Mouse (Mus musculus) layer of hippocampus, postnatal 36 days (tissue): ENCODE results near the gene Sfmbt2. TPM values are rescaled to one million over a fixed set of nuclear protein-coding genes. Genes with fewer than 3 reads are reported as not detected.

Source experiments
- DNase-seq, 2 experiments: peaks; one replicate each; pipeline ENCODE4 v3.0.0; 2022
- total RNA-seq, 2 experiments: library from RNA; stranded (reverse); gene quantifications; 2 replicates each; pipeline ENCODE4 v1.2.3; 2021

Gene Sfmbt2
- total RNA-seq, 2 experiments from 2014 or later = 3.7 to 6.1 TPM

GRCm38 (mm10) chr2:10372776-10373507, 2.6 kb downstream of the Sfmbt2 start:
- DNase-seq = peak; percentile 27 to 30

DNA sequence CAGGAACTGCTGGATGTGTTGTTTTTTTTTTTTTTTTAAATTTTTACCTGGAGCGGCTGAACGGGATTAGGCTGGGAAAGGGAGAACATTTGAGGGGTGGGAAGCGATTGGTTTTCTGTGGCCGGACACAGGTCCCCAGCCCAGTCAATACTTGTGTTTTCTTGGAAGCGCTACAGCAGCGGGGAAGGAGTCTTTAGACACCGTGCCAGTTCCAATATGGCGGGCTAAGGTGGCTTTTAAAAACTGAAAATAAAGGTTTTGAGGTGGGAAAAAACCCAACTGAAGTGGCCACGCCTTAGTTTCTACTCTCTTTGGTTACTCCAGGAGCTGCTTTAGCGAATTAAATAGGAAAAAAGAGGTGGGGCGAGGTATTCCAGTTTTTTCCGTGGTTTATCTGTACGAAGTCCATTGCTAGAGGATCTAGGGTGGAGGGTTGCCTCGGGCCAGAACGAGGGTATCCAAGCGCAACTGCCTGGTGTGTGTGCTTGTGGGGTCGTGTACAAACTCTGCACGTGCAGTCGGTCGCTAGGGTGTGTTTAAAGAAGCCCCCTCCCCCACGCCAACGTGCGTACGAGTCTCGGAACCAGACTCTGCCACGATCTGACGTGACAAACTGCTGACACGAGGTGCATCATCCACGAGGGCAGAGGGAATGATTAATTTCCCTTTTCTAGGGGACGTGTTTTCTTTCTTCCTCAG, 3.3 kb downstream of the Sfmbt2 start:
- no peak for DNase-seq

DNA sequence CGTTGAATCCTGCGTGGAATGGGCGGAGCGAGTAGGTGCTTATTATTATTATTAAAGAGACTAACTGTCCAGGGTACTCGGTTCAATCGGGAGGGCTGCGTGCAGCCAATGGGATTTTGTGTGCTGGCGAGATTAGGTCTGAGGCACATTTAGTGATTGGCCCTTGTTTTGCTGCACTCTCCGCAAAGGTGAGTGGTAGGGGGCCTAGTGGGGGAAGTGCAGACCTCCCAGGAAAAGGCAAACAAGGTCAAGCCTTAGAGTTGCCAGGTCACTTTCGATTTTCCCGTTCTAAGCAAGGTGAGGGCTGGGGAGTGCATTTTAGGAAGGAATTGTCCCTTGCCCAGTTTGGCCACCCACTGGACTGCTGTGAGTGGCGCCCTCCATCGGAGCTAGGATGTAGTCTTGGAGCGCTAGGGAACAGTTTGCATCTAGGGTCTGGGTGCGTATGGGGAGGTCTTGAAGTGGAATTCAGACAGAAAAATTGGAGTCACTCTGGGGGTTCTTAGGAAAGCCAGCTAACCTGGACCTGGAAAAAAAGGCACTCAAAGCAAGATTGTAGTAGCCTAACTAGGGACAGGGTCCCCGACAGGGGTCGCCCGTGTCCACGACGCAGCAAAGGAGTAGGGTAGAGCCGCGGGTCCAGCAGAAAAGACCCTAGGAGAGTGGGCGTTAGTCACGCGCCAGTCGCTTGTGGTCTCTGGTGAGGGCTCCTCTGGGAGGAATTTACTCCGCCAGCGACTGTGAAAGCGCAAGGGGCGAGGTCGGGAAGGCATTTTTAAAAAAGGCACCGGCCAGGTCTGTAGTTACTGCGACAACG, 4.1 kb downstream of the Sfmbt2 start:
- DNase-seq = peak; percentile 21 to 26

DNA sequence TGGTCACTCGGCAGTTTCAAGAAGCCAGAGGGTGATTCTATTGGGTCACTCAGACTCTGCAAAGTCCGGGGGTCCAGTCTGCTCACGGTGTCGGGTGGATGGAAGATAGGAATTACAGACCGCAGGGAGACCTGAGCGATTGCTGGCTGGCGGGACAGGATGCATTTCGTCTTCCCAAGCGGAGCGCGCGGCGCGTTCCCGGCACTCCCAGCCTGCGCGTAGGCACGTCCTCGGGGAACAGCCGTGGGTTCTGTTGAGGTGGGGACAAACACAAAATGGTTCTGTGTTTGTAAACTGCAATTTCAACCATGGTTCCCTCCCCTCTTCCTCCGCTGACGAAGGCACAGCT, 4.7 kb downstream of the Sfmbt2 start:
- DNase-seq = peak; percentile 33 to 46

- DNase-seq = no peak
These were observed 19.7 kb downstream of the Sfmbt2 start for GRCm38 (mm10) chr2:10389988-10390387.

DNA sequence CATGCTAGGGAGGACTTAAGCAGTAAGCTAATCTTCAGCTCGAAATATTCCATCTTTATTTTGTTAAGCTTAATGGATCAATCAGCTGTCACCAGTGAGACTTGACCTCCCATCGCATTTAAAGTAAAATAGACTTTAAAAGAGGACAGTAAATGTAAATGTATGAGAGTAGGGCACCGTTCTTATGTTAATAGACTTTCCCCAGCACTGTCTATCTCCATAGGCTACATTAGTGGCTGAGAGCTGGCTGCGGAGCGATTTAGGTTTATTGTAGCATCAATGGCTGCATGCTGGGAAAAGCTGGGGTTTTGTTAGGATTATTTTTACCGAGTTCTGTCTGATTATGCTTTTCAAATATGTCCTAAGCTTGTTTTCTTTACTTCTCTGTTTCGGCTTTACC, 20.5 kb downstream of the Sfmbt2 start:
- DNase-seq = no peak

GRCm38 (mm10) chr2:10395143-10395542, 24.8 kb downstream of the Sfmbt2 start:
- DNase-seq = peak in 1 of 2 experiments; percentile 5

DNA sequence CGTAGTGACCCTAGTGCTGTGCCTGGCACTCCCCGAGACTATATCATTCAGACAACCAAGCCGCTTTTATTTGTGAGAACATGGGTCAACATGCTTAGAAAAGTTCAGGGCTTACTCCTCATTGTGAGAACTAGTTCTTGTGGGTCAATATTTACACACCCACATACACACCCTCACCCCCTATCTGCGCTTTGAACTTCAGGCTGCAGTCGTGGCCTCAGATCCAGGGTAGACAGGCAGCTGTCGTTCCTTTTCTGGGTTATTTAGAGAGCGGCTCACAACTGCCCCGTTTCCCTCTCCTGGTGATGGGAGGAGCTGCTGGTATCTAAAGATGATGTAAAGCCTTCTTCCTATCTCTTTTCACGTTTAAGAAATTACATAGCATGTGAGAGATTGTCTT, 27.5 kb downstream of the Sfmbt2 start:
- DNase-seq = no peak

DNA sequence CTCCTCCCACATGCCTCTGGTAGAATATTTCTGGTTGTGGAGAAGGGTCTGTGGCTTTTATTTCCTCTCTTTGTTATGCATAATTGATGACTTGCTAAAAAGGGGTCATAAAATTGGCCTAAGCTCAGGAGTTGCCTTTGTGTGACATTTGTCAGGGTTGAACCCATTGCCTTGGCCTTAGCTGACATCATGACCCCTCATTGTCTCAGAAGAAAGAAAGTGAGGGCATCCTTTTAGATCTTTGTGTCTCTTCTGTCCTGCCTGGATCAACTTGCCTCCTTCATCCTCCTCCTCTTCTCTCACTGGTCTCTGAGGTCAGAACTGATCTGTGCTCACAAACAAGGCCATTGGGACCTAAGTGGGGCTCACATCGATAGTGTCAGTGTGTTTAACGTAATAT, 35.8 kb downstream of the Sfmbt2 start:
- DNase-seq = no peak

- no peak for DNase-seq
These were observed 39.1 kb downstream of the Sfmbt2 start for GRCm38 (mm10) chr2:10409422-10409821.

DNA sequence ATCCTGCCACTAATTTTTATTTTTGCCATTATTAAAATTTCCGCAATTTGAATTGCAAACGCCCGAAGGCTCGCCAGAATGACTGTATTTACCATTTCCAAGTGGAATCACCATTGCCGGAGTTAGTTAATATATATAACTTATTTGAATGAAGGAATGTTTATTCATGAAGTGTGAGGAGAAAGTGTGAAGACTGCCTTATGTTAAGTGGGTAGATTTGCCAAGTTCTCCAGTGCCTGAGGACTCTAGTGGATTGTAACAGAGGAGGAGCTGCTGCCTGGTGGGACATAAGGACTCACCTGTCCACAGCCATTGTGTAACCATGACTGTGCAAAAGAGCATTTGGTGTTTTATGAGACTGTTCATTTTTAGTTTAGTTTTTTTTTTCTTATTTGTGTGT, 39.8 kb downstream of the Sfmbt2 start:
- DNase-seq = no peak

GRCm38 (mm10) chr2:10420944-10421420, 50.7 kb downstream of the Sfmbt2 start:
- no peak for DNase-seq

DNA sequence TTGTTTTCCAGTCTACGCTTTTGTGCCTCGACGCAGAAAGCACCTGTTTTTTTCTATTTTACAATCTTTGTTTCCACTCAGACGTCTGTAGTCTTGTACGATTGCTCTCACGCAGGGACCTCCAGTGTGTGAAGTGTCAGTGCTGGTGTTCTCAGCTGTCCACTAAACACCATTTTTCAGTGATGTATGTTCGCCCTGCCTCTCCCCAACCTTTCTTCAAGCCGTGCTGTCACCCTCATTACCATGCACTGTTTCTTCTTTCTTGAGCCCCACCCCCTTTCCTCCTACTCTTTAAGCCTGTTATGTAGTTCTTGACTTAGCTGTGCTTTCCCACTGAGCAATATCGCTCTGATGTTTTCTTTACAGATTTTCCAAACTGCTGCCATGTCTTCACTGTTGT, 67.0 kb downstream of the Sfmbt2 start:
- DNase-seq = no peak

GRCm38 (mm10) chr2:10441811-10442210, 71.5 kb downstream of the Sfmbt2 start:
- no peak for DNase-seq

DNA sequence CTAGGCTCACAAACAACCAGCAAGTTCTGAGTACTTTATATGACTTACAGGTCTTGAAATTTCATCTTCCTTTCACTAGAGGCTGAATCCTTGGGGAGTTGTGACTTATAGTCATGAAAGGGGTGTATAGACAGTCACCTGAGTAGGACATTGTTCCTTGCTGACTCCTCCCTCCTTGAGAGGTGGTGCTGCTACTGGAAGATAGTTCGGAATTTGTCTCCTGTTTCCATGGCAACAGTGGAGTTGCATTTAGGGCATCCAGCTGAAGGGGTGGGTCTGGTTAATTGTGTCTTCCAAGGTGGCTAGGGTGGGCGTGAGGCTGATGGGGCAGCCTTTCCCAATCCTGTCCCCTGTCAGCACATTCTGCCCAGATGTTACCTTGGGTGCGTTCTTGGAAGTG, 83.3 kb downstream of the Sfmbt2 start:
- DNase-seq = no peak

DNA sequence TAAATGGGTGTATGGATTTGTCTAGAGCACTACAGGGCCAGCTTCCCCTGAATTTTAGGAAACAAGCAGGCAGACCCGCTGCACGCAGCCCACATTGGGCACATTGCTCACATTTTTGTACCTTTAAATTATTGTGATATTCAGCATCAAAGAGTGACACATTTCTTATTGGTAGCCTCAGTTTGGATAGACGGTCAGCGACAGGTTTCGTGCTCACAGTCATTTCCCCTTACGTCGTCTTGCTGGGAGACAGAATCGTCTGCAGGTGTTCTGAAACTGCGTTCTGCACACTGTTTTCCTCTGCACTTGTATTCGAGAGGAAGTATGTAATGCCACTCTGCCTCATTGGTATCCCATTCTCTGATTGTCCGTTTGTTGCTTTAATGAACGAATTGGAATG, 88.0 kb downstream of the Sfmbt2 start:
- no peak for DNase-seq

GRCm38 (mm10) chr2:10516516-10516915, 146.2 kb downstream of the Sfmbt2 start:
- DNase-seq = no peak

DNA sequence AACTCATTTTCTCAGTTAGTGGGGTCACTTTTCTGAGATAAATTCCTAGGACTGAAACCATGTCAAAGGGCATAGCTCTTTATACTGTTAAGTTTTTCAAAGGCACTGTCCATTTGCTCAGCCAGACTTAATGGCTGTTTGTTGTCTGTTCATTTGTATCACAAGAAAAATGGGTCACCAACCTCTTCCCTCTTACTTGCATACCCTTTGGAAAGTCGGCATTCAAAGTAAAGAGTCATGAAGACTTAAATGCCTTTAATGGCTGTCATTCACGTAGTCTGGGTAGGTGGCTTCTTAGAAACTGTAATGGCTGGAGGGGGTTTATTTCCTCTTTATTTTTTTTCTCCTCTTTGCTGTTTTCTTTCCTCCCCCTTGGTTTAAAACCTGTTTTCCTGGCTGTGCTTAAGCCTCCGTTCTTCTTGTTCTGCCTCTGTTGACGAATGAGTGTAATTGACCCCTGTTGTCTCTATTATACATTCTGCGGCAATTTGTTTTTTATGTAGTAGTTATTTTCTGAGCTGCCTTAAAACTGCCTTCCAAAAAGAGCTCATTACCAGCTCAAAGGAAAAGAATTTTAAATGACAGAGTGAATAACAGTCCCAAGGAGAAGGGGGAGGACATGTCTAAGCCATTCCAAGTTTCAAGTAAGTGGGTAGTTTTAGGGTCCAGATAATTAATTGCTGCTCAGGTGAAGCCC, 151.6 kb downstream of the Sfmbt2 start:
- DNase-seq = no peak

GRCm38 (mm10) chr2:10525622-10526021, 155.3 kb downstream of the Sfmbt2 start:
- no peak for DNase-seq

DNA sequence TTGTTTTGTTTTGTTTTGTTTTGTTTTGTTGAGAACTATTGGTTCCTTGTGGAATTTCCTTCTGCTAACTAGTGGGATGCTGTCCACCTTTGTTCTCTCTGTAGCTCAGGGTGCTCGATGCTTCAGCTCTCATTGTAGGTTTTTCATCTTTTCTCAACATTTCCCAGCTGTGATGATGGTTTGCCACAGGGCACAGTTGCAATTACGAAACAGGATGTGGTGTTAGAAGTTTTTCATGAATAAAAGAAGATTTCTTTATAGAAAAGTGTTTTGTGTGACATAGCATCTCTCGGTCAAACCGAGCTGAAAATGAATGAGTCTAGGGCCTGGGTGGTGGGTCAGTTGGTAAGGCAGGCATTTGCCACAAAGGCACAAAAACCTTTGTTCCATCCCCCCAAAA, 171.5 kb downstream of the Sfmbt2 start:
- DNase-seq = no peak

- no peak for DNase-seq
These were observed 172.1 kb downstream of the Sfmbt2 start for GRCm38 (mm10) chr2:10542388-10542787.

- DNase-seq = no peak
These were observed 188.5 kb downstream of the Sfmbt2 start for GRCm38 (mm10) chr2:10558816-10559215.

- no peak for DNase-seq
These were observed 195.2 kb downstream of the Sfmbt2 start for GRCm38 (mm10) chr2:10565491-10565890.
